Mouse (Mus musculus) left cerebral cortex, adult 8-10 months (tissue): ENCODE measurements around the gene Ssbp2. TPM values are rescaled to one million over a fixed set of nuclear protein-coding genes. Genes with fewer than 3 reads are reported as not detected.

ENCODE experiments used
- DNase-seq, 2 experiments: peaks; one replicate each; pipeline ENCODE4 v3.0.0; 2022; ENCODE audit warnings: low spot score in 2 of 2
- total RNA-seq, 4 experiments: library from RNA; stranded (reverse); gene quantifications; 2 replicates each; pipeline ENCODE4 v1.2.4; 2022

The Ssbp2 gene
- 100 to 1,000 TPM; 145 to 156 (median 149) TPM for total RNA-seq

GRCm38 (mm10) chr13:91459896-91460620 lies at the start of gene Ssbp2:
Gene Ssbp2 (plus strand): TSS chr13:91460283.
- DNase-seq, result peak; percentile 17 to 34

GRCm38 (mm10) chr13:91413752-91414503 lies 46.2 kb upstream of the Ssbp2 start:
- no peak for DNase-seq

- DNase-seq, result no peak
Measured at GRCm38 (mm10) chr13:91415896-91416295, 44.2 kb upstream of the Ssbp2 start.

GRCm38 (mm10) chr13:91416698-91417097 lies 43.4 kb upstream of the Ssbp2 start:
- DNase-seq, result no peak

GRCm38 (mm10) chr13:91421387-91421949 lies 38.6 kb upstream of the Ssbp2 start:
- DNase-seq, result no peak

GRCm38 (mm10) chr13:91430867-91431266 lies 29.2 kb upstream of the Ssbp2 start:
- no peak for DNase-seq

- no peak for DNase-seq
Measured at GRCm38 (mm10) chr13:91431392-91432355, 28.4 kb upstream of the Ssbp2 start.

GRCm38 (mm10) chr13:91433021-91433420 lies 27.1 kb upstream of the Ssbp2 start:
- DNase-seq, result peak in 1 of 2 experiments; percentile 50

GRCm38 (mm10) chr13:91437931-91438330 lies 22.2 kb upstream of the Ssbp2 start:
- DNase-seq, result no peak

GRCm38 (mm10) chr13:91441476-91441875 lies 18.6 kb upstream of the Ssbp2 start:
- no peak for DNase-seq

GRCm38 (mm10) chr13:91446728-91447127 lies 13.4 kb upstream of the Ssbp2 start:
- no peak for DNase-seq

GRCm38 (mm10) chr13:91448936-91449335 lies 11.1 kb upstream of the Ssbp2 start:
- no peak for DNase-seq

GRCm38 (mm10) chr13:91451405-91452166 lies 8.5 kb upstream of the Ssbp2 start:
- no peak for DNase-seq

GRCm38 (mm10) chr13:91452269-91452668 lies 7.8 kb upstream of the Ssbp2 start:
- no peak for DNase-seq

- no peak for DNase-seq
Measured at GRCm38 (mm10) chr13:91453236-91453635, 6.8 kb upstream of the Ssbp2 start.

- DNase-seq, result no peak
Measured at GRCm38 (mm10) chr13:91456041-91456440, 4.0 kb upstream of the Ssbp2 start.

- DNase-seq, result no peak
Measured at GRCm38 (mm10) chr13:91456735-91457134, 3.3 kb upstream of the Ssbp2 start.

- no peak for DNase-seq
Measured at GRCm38 (mm10) chr13:91457974-91458373, 2.1 kb upstream of the Ssbp2 start.

GRCm38 (mm10) chr13:91459489-91459888 lies 594 bp upstream of the Ssbp2 start:
- DNase-seq, result no peak

- peak; percentile 98 to 99 for DNase-seq
Measured at GRCm38 (mm10) chr13:91460621-91461284, 670 bp downstream of the Ssbp2 start.
